Mouse (Mus musculus): ENCODE results near the gene Man1c1.
A peak's percentile ranks its signal among the peaks of the same experiment; 100 is the strongest.

GRCm38 (mm10) chr4:134543261-134543660 lies 160.8 kb downstream of the Man1c1 start:
- no peak for TF ChIP-seq POLR2A (IDR thresholded peaks at IDR 0.05; ENCODE audit: borderline replicate concordance, low read depth, low read length)
- peak; percentile 83 for TF ChIP-seq CTCF (IDR thresholded peaks at IDR 0.05; ENCODE audit: low read depth, low read length)

All from bone marrow macrophage, adult 2 months (primary cell).